In genomic region chr5:45689152-45689551, GRCm38 (mm10) we compare ENCODE assay signal across 23 mouse cellular contexts. TPM values are rescaled to one million over a fixed set of nuclear protein-coding genes. Genes with fewer than 3 reads are reported as not detected.
DNase-seq lines count a peak whose midpoint lies in the region; ATAC-seq and TF ChIP-seq lines count a peak whose summit lies in the region.
"Had no signal": no experiment of that assay in that cellular context is flagged by ENCODE, and none has a peak within 500 bp of the region (broad histone marks: within the 10 kb centered on the region; RNA-seq: fewer than 3 reads in every experiment).

No protein-coding gene starts in this region.

- H3K36me3 ChIP-seq in megakaryocyte, embryonic 14.5 days (replicated peaks; ENCODE audit: low read length) = peaks cover 43% of the 10 kb centered on the region
- H3K36me3 ChIP-seq in G1E (replicated peaks) = peaks cover 52% of the 10 kb centered on the region

- H3K4me3 ChIP-seq in megakaryocyte, embryonic 14.5 days (replicated peaks) = peak overlapping the region; percentile 42
- no peak overlapping the region for H3K4me3 ChIP-seq in G1E (ENCODE audit: low read depth, low read length)
- H3K4me3 ChIP-seq: embryonic facial prominence, embryonic 15.5 days; heart, adult 2 months; heart, embryonic 15.5 days had no signal

- no peaks in the 10 kb centered on the region for H3K27me3 ChIP-seq in megakaryocyte, embryonic 14.5 days (replicated peaks)
- H3K27me3 ChIP-seq in G1E (ENCODE audit: insufficient read depth, low read length) = no peaks in the 10 kb centered on the region
- H3K27me3 ChIP-seq: embryonic facial prominence, embryonic 15.5 days; heart, embryonic 15.5 days had no signal

- no peaks in the 10 kb centered on the region for H3K9me3 ChIP-seq in megakaryocyte, embryonic 14.5 days
- no peaks in the 10 kb centered on the region for H3K9me3 ChIP-seq in G1E (replicated peaks)
- H3K9me3 ChIP-seq: embryonic facial prominence, embryonic 15.5 days; heart, embryonic 15.5 days had no signal

- TF ChIP-seq CTCF in G1E (IDR thresholded peaks at IDR 0.05; ENCODE audit: low read depth, low read length) = no peak

- DNase-seq in G1E (ENCODE audit: low spot score) = no peak
- no peak for DNase-seq in left cerebral cortex, adult 9 months (ENCODE audit: low spot score in 2 of 2)
- no peak for DNase-seq in spleen, adult 18-20 months
- DNase-seq in adrenal gland, adult (ENCODE audit: inconsistent age in 2 of 2, low spot score in 1 of 2) = no peak
- DNase-seq: cerebellum, adult 18-20 months; cerebellum, postnatal 25 days; forebrain, postnatal 0 days; gastrocnemius, postnatal 36 days; heart, adult 2 months; heart, postnatal 4 days; kidney, adult 18-20 months; layer of hippocampus, adult 9-11 months; lung, adult 2 months; lung, postnatal 14 days; thymus, postnatal 14 days had no signal

- no peak for ATAC-seq in megakaryocyte, adult 5-6 weeks (ENCODE audit: poor library complexity, severe bottlenecking)
- ATAC-seq in G1E (ENCODE audit: extremely low read depth, insufficient number of reproducible peaks, low FRiP score, poor library complexity, severe bottlenecking) = peak; percentile 49
- 0 out of 2 replicates have a peak, but pooled peaks have one; percentile 45 for ATAC-seq in common myeloid progenitor, adult 5-6 weeks (replicated peaks; ENCODE audit: low read depth, poor library complexity, severe bottlenecking)
- ATAC-seq: activated CD4-positive, CD25-positive, alpha-beta regulatory T cell, adult 4 months; forebrain, postnatal 0 days; inflammation-experienced regulatory T-cells, adult 6 months had no signal

- H3K4me1 ChIP-seq in megakaryocyte, embryonic 14.5 days = peaks cover 11% of the 10 kb centered on the region
- H3K4me1 ChIP-seq in G1E (ENCODE audit: insufficient read depth, low read depth, low read length) = peaks cover 7% of the 10 kb centered on the region; the same call in 1 of the 2 replicates
- H3K4me1 ChIP-seq: embryonic facial prominence, embryonic 15.5 days; heart, embryonic 15.5 days had no signal

RNA-seq across cellular contexts. Expression of gene Ncapg, which starts 19.4 kb away (rescaled TPM):
- polyA plus RNA-seq in megakaryocyte, embryonic 14.5 days (2012; ENCODE audit: insufficient read depth, low replicate concordance) = 0.83 TPM in 1 of 2 replicates, not detected in the other
- total RNA-seq in megakaryocyte, adult 5-6 weeks (2015) = 93.3 and 99.1 TPM in 2 replicates
- 82.2 and 82.5 TPM in 2 replicates for total RNA-seq in megakaryocyte, adult 5-6 weeks (2017)
- total RNA-seq in G1E (2014; fragmentation: Nextera tagmentation) (129 and 155 TPM in 2 replicates), G1E (2017) (130 and 157 TPM in 2 replicates)
- polyA plus RNA-seq in G1E (2012) = 6.9 and 9.2 TPM in 2 replicates
- 81.2 and 95.3 TPM in 2 replicates for total RNA-seq in common myeloid progenitor, adult 5-6 weeks (2017)
- total RNA-seq: gastrocnemius, adult 18-20 months had no signal

RNA-seq across cellular contexts. Expression of gene Fam184b, which starts 49.7 kb away (rescaled TPM):
- polyA plus RNA-seq in megakaryocyte, embryonic 14.5 days (2012; ENCODE audit: insufficient read depth, low replicate concordance) = 0.12 TPM in 1 of 2 replicates, not detected in the other
- total RNA-seq in megakaryocyte, adult 5-6 weeks (2015) = 0.36 TPM in 1 of 2 replicates, not detected in the other
- total RNA-seq in megakaryocyte, adult 5-6 weeks (2017) = not detected in 2 replicates
- not detected in 2 replicates for total RNA-seq in G1E (2014; fragmentation: Nextera tagmentation)
- total RNA-seq in G1E (2017) = 0.05 and 0.06 TPM in 2 replicates
- not detected in 2 replicates for polyA plus RNA-seq in G1E (2012)
- 0.05 TPM in 1 of 2 replicates, not detected in the other for total RNA-seq in common myeloid progenitor, adult 5-6 weeks (2017)
- polyA plus RNA-seq: heart, adult 2 months had no signal
